Mouse (Mus musculus): ENCODE data around the gene Glb1. TPM values are rescaled to one million over a fixed set of nuclear protein-coding genes. Genes with fewer than 3 reads are reported as not detected.
"Not testable (repeated sequence)": the region's sequence is repeated elsewhere in the genome, so short reads cannot be mapped to it uniquely, and the experiment has no call there.

Glb1 gene
- polyA plus RNA-seq, 1 experiment from 2014 or later, result 31.2 TPM

DNA sequence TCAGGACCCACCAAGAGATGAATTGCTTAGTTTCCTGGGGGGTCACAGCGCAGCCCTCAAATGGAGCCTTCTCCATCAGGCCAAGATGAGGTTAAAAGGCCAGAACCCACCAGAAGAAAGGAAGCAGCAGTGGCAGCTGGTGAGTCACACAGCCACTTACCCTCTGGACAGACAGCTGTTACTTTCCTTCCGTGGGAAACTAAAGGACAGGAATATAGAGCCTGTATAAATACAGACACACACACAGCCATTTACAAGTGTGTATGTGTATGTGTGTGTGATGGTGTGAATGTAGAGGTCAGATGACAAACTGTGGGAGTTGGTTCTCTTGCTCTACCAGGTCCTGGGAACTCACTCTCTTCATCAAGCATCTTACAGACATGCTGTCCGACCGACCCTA lies 105.7 kb downstream of the Glb1 start:
- no peak for ATAC-seq (ENCODE audit: low read depth)
- Histone ChIP-seq H3K9ac (replicated peaks; ENCODE audit: low read depth, low read length) (no peak overlapping the region), H3K4me2 (ENCODE audit: low read depth, low read length) (no peak overlapping the region), H3K4me1 (ENCODE audit: control insufficient read depth, insufficient read depth, low read length) (no peaks in the 10 kb centered on the region), H3K27ac (ENCODE audit: low read depth, low read length) (no peak overlapping the region), H3K36me3 (ENCODE audit: control insufficient read depth, insufficient read depth, low read length) (no peaks in the 10 kb centered on the region), H3K27me3 (ENCODE audit: control insufficient read depth, insufficient read depth, low read length) (no peaks in the 10 kb centered on the region), H3K4me3 (ENCODE audit: low read depth, low read length) (no peak overlapping the region), H3K9me3 (ENCODE audit: control insufficient read depth, low read length) (no peaks in the 10 kb centered on the region)
- WGBS, result 74% methylated on average over 4 of the region's 4 CpGs

DNA sequence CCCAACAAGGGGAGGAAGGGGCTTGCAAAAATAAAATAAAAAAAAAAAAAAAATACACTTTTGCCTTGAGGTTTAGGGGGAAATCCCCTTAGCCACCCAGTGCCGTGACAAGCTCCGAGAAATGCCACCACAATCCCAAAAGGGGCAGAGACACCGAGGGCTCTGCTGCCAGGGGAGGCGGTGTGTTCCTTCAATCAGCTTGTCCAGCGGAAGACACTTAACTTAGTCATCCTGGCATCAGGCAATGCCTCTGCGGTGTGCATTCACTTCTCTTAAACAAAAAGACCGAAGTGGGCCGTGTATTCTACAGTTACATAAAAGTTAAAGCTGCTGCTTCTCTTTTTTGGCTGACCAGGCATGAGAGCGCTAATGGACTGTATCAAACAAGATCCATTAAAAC lies 106.5 kb downstream of the Glb1 start:
- H3K27ac ChIP-seq (ENCODE audit: low read depth, low read length), result no peak overlapping the region
- no peaks in the 10 kb centered on the region for H3K4me1 ChIP-seq (ENCODE audit: control insufficient read depth, insufficient read depth, low read length)
- H3K4me3 ChIP-seq (ENCODE audit: low read depth, low read length), result no peak overlapping the region
- no peak overlapping the region for H3K9ac ChIP-seq (replicated peaks; ENCODE audit: low read depth, low read length)
- no peaks in the 10 kb centered on the region for H3K36me3 ChIP-seq (ENCODE audit: control insufficient read depth, insufficient read depth, low read length)
- H3K27me3 ChIP-seq (ENCODE audit: control insufficient read depth, insufficient read depth, low read length), result no peaks in the 10 kb centered on the region
- no peak overlapping the region for H3K4me2 ChIP-seq (ENCODE audit: low read depth, low read length)
- no peaks in the 10 kb centered on the region for H3K9me3 ChIP-seq (ENCODE audit: control insufficient read depth, low read length)
- ATAC-seq (ENCODE audit: low read depth), result no peak
- 89% methylated on average over 9 of the region's 9 CpGs for WGBS

DNA sequence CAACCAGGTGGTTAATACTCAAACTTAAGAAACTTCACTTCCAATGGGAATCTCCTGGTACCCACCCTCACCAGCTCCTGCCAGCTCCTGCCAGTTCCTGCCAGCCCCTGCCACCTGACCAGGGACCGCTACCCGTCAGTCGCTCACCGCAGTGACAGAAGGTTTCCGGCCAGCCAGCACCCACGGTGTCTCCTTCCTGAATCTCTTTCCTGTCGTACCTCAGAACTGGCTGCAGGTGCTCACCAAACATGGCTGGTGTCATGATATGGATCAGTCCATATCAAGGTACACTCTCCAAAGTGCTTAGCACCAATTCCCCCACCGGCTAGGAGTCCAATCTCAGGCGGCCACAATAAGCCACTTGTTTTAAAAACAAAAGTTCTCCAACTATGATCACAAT lies 108.9 kb downstream of the Glb1 start:
- Histone ChIP-seq H3K4me2 (ENCODE audit: low read depth, low read length) (no peak overlapping the region), H3K27ac (ENCODE audit: low read depth, low read length) (no peak overlapping the region), H3K9me3 (ENCODE audit: control insufficient read depth, low read length) (peaks cover 14% of the 10 kb centered on the region; the same call in 1 of the 2 replicates), H3K4me1 (ENCODE audit: control insufficient read depth, insufficient read depth, low read length) (no peaks in the 10 kb centered on the region), H3K36me3 (ENCODE audit: control insufficient read depth, insufficient read depth, low read length) (peaks cover 6% of the 10 kb centered on the region; the same call in 1 of the 2 replicates), H3K9ac (replicated peaks; ENCODE audit: low read depth, low read length) (no peak overlapping the region), H3K4me3 (ENCODE audit: low read depth, low read length) (no peak overlapping the region), H3K27me3 (ENCODE audit: control insufficient read depth, insufficient read depth, low read length) (no peaks in the 10 kb centered on the region)
- ATAC-seq (ENCODE audit: low read depth), result no peak
- WGBS, result 96% methylated on average over 9 of the region's 9 CpGs

- no peak for ATAC-seq (ENCODE audit: low read depth)
- Histone ChIP-seq H3K27me3 (ENCODE audit: control insufficient read depth, insufficient read depth, low read length) (no peaks in the 10 kb centered on the region), H3K4me2 (ENCODE audit: low read depth, low read length) (no peak overlapping the region), H3K9me3 (ENCODE audit: control insufficient read depth, low read length) (peaks cover 14% of the 10 kb centered on the region; the same call in 1 of the 2 replicates), H3K27ac (ENCODE audit: low read depth, low read length) (no peak overlapping the region), H3K36me3 (ENCODE audit: control insufficient read depth, insufficient read depth, low read length) (peaks cover 6% of the 10 kb centered on the region; the same call in 1 of the 2 replicates), H3K9ac (replicated peaks; ENCODE audit: low read depth, low read length) (no peak overlapping the region), H3K4me1 (ENCODE audit: control insufficient read depth, insufficient read depth, low read length) (no peaks in the 10 kb centered on the region), H3K4me3 (ENCODE audit: low read depth, low read length) (no peak overlapping the region)
- WGBS, result 97% methylated on average over 21 of the region's 21 CpGs
Observed at GRCm38 (mm10) chr9:114512831-114513230, 112.0 kb downstream of the Glb1 start.

DNA sequence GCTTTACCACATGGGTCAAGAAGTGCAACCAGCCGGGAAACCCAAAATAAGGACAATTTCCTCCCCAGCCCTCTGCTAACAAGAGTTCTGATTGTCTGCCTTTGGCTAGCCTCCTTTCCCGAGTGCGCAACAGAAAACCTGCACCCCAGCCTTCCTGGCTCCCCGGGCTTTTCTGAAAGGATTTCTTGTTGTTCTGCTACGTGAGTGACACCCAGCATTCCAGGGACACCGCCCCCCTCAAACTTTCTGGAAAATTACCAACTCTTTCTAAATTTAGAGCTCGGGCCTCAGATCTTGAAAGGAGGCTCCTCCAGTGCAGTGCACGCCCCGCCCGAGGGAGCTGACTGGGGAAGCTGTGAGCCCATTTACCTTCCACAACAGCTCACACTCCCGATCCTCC lies 114.5 kb downstream of the Glb1 start, which contains the start of gene C130032M10Rik:
C130032M10Rik (plus strand) TSS at position 334 of the 400 bp plus-strand sequence.
- no peaks in the 10 kb centered on the region for H3K4me1 ChIP-seq (ENCODE audit: control insufficient read depth, insufficient read depth, low read length)
- H3K4me3 ChIP-seq (ENCODE audit: low read depth, low read length), result no peak within 1 kb of the TSS
- H3K36me3 ChIP-seq (ENCODE audit: control insufficient read depth, insufficient read depth, low read length), result peaks cover 6% of the 10 kb centered on the region; the same call in 1 of the 2 replicates
- no peaks in the 10 kb centered on the region for H3K27me3 ChIP-seq (ENCODE audit: control insufficient read depth, insufficient read depth, low read length)
- no peak within 1 kb of the TSS for H3K27ac ChIP-seq (ENCODE audit: low read depth, low read length)
- ATAC-seq (ENCODE audit: low read depth), result no peak
- peaks cover 14% of the 10 kb centered on the region; the same call in 1 of the 2 replicates for H3K9me3 ChIP-seq (ENCODE audit: control insufficient read depth, low read length)
- H3K4me2 ChIP-seq (ENCODE audit: low read depth, low read length), result no peak within 1 kb of the TSS
- 88% methylated on average over 11 of the region's 11 CpGs for WGBS
- H3K9ac ChIP-seq (replicated peaks; ENCODE audit: low read depth, low read length), result no peak within 1 kb of the TSS

- Histone ChIP-seq H3K4me1 (ENCODE audit: control insufficient read depth, insufficient read depth, low read length) (no peaks in the 10 kb centered on the region), H3K36me3 (ENCODE audit: control insufficient read depth, insufficient read depth, low read length) (peaks cover 6% of the 10 kb centered on the region; the same call in 1 of the 2 replicates)
- WGBS, result 76% methylated on average over 13 of the region's 13 CpGs
Observed at GRCm38 (mm10) chr9:114517924-114518497, 117.1 kb downstream of the Glb1 start.

DNA sequence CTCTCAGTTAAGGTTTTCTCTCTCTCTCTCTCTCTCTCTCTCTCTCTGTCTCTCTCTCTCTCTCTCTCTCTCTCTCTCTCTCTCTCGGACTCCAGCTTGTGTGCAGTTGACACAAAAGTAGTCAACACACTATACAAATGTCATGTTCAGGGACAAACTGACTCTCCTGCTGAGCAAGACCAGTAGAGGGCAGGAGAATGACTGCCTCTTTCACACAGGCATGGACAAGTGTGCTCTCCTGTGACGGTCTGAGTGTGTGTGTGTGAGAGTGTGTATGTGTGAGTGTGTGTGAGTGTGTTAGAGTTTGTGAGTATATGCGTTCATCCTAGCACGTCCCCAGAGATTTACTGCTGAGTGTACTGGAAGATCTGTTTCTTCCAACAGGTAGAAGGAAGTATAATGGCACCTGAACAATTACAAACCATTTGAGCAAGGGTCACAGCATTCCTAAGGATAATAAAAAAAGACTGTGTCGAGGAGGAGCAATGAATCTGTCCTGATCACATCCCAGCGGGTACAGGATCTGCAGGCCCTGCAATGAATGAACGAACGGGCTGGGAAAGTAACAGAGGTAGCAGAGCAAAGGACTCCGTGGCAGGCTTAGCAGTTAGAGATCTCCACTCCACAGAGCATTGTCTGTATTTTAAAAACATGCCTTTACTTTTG lies 118.1 kb downstream of the Glb1 start:
- WGBS, result 43% methylated on average over 9 of the region's 9 CpGs

More at GRCm38 (mm10) chr9:114517924-114518497, 117.1 kb downstream of the Glb1 start:
- H3K27me3 ChIP-seq (ENCODE audit: control insufficient read depth, insufficient read depth, low read length), result no peaks in the 10 kb centered on the region
- ATAC-seq (ENCODE audit: low read depth), result no peak
- peaks cover 8% of the 10 kb centered on the region; the same call in 1 of the 2 replicates for H3K9me3 ChIP-seq (ENCODE audit: control insufficient read depth, low read length)
- H3K4me2 ChIP-seq (ENCODE audit: low read depth, low read length), result no peak overlapping the region
- no peak overlapping the region for H3K9ac ChIP-seq (replicated peaks; ENCODE audit: low read depth, low read length)
- H3K27ac ChIP-seq (ENCODE audit: low read depth, low read length), result no peak overlapping the region
- H3K4me3 ChIP-seq (ENCODE audit: low read depth, low read length), result no peak overlapping the region

DNA sequence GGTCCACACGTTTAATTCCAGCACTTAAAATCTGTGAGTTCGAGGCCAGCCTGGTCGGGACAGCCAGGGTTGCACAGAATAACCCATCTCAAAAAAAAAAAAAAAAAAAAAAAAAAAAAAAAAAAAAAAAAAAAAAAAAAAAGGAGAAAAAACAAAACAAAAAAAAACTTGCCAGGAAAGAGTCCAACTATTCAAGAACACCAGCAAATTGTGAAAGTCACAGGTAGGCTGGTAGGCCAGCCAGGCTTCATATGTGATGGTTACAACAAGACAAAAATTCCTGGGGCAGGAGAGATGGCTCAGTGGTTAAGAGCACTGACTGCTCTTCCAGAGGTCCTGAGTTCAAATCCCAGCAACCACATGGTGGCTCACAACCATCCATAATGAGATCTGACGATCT lies 119.7 kb downstream of the Glb1 start:
- H3K27ac ChIP-seq (ENCODE audit: low read depth, low read length); H3K4me3 ChIP-seq (ENCODE audit: low read depth, low read length); H3K4me2 ChIP-seq (ENCODE audit: low read depth, low read length); H3K36me3 ChIP-seq (ENCODE audit: control insufficient read depth, insufficient read depth, low read length); H3K9me3 ChIP-seq (ENCODE audit: control insufficient read depth, low read length); H3K9ac ChIP-seq (replicated peaks; ENCODE audit: low read depth, low read length); ATAC-seq (ENCODE audit: low read depth); H3K4me1 ChIP-seq (ENCODE audit: control insufficient read depth, insufficient read depth, low read length); H3K27me3 ChIP-seq (ENCODE audit: control insufficient read depth, insufficient read depth, low read length): not testable (repeated sequence)
- 72% methylated on average over 4 of the region's 4 CpGs for WGBS

More for the DNA sequence above, 118.1 kb downstream of the Glb1 start:
- Histone ChIP-seq H3K9me3 (ENCODE audit: control insufficient read depth, low read length) (no peaks in the 10 kb centered on the region), H3K27ac (ENCODE audit: low read depth, low read length) (no peak overlapping the region), H3K4me1 (ENCODE audit: control insufficient read depth, insufficient read depth, low read length) (no peaks in the 10 kb centered on the region), H3K27me3 (ENCODE audit: control insufficient read depth, insufficient read depth, low read length) (no peaks in the 10 kb centered on the region), H3K4me3 (ENCODE audit: low read depth, low read length) (no peak overlapping the region), H3K36me3 (ENCODE audit: control insufficient read depth, insufficient read depth, low read length) (peaks cover 2% of the 10 kb centered on the region; the same call in 1 of the 2 replicates), H3K4me2 (ENCODE audit: low read depth, low read length) (no peak overlapping the region), H3K9ac (replicated peaks; ENCODE audit: low read depth, low read length) (no peak overlapping the region)
- ATAC-seq (ENCODE audit: low read depth), result no peak

GRCm38 (mm10) chr9:114522041-114522440 lies 121.2 kb downstream of the Glb1 start:
- H3K4me1 ChIP-seq (ENCODE audit: control insufficient read depth, insufficient read depth, low read length), result peaks cover 14% of the 10 kb centered on the region
- no peak overlapping the region for H3K27ac ChIP-seq (ENCODE audit: low read depth, low read length)
- H3K9me3 ChIP-seq (ENCODE audit: control insufficient read depth, low read length), result no peaks in the 10 kb centered on the region
- H3K9ac ChIP-seq (replicated peaks; ENCODE audit: low read depth, low read length), result no peak overlapping the region
- no peak for ATAC-seq (ENCODE audit: low read depth)
- no peaks in the 10 kb centered on the region for H3K36me3 ChIP-seq (ENCODE audit: control insufficient read depth, insufficient read depth, low read length)
- H3K4me2 ChIP-seq (ENCODE audit: low read depth, low read length), result no peak overlapping the region
- H3K4me3 ChIP-seq (ENCODE audit: low read depth, low read length), result no peak overlapping the region
- no peaks in the 10 kb centered on the region for H3K27me3 ChIP-seq (ENCODE audit: control insufficient read depth, insufficient read depth, low read length)
- WGBS, result 65% methylated on average over 5 of the region's 5 CpGs
